Mouse (Mus musculus): ENCODE measurements at regions not wholly inside any gene's neighbourhood (a gene's known extent, or its start where the extent isn't known, plus 50 kb on each side); places are given as distances from the start of the nearest gene placed in this dataset.

- H3K36me3 ChIP-seq (ENCODE audit: control insufficient read depth, insufficient read depth, low read length), result no peaks in the 10 kb centered on the region
- ATAC-seq (ENCODE audit: low FRiP score) (no peak), DNase-seq (ENCODE audit: low spot score) (no peak)
- no peak overlapping the region for H3K27ac ChIP-seq (ENCODE audit: low read depth, low read length)
- no peaks in the 10 kb centered on the region for H3K9me3 ChIP-seq (ENCODE audit: control insufficient read depth, low read length)
- no peak overlapping the region for H3K4me2 ChIP-seq (replicated peaks; ENCODE audit: low read depth, low read length)
- no peaks in the 10 kb centered on the region for H3K4me1 ChIP-seq (replicated peaks; ENCODE audit: control insufficient read depth, insufficient read depth, low read length)
- peaks cover 3% of the 10 kb centered on the region; the same call in 1 of the 2 replicates for H3K27me3 ChIP-seq (ENCODE audit: control insufficient read depth, insufficient read depth, low read length)
- H3K9ac ChIP-seq (ENCODE audit: low read depth, low read length), result no peak overlapping the region
- 20% methylated on average over 8 of the region's 8 CpGs for WGBS
- no peak overlapping the region for H3K4me3 ChIP-seq (ENCODE audit: low read depth, low read length)
Measured at GRCm38 (mm10) chr16:29908031-29908430, 156.2 kb upstream of the Hes1 start.

DNA sequence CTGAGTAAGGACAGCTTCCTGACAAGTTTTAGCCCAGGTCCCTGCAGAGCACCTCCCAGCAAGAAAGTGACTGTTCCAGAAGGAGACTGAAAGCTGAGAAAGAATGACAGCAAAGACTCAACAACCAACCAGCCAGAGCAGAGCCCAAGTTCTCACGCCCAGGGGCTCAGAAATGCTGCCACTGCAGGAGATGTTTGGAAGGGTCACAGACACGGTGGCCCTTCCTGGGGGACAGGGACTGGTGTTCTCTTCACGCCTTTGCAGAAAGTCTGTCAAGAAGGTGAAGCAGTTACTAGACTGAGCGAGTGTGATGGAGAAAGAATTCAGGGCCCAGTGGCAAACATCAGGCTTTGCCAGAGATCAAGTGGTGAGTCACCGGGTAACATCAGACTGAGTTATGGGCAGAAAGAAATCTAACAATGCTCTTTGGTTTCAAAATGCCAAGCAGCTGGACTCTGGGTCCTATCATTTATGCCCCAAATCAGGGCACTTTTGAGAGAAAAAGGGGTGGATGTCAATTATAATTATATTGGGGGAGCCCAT is 154.2 kb upstream of the Hes1 start:
- no peaks in the 10 kb centered on the region for H3K4me1 ChIP-seq (replicated peaks; ENCODE audit: control insufficient read depth, insufficient read depth, low read length)
- ATAC-seq (ENCODE audit: low FRiP score) (no peak), DNase-seq (ENCODE audit: low spot score) (no peak)
- no peak overlapping the region for H3K9ac ChIP-seq (ENCODE audit: low read depth, low read length)
- no peaks in the 10 kb centered on the region for H3K36me3 ChIP-seq (ENCODE audit: control insufficient read depth, insufficient read depth, low read length)
- WGBS, result 47% methylated on average over 5 of the region's 5 CpGs
- no peak overlapping the region for H3K4me3 ChIP-seq (ENCODE audit: low read depth, low read length)
- no peak overlapping the region for H3K4me2 ChIP-seq (replicated peaks; ENCODE audit: low read depth, low read length)
- no peaks in the 10 kb centered on the region for H3K9me3 ChIP-seq (ENCODE audit: control insufficient read depth, low read length)
- peaks cover 3% of the 10 kb centered on the region; the same call in 1 of the 2 replicates for H3K27me3 ChIP-seq (ENCODE audit: control insufficient read depth, insufficient read depth, low read length)
- no peak overlapping the region for H3K27ac ChIP-seq (ENCODE audit: low read depth, low read length)

GRCm38 (mm10) chr16:29911164-29911571 is 153.0 kb upstream of the Hes1 start:
- H3K27me3 ChIP-seq (ENCODE audit: control insufficient read depth, insufficient read depth, low read length), result no peaks in the 10 kb centered on the region; the same call in 1 of the 2 replicates
- ATAC-seq (ENCODE audit: low FRiP score), result no peak
- WGBS, result 81% methylated on average over 7 of the region's 7 CpGs
- H3K4me3 ChIP-seq (ENCODE audit: low read depth, low read length), result no peak overlapping the region
- H3K9ac ChIP-seq (ENCODE audit: low read depth, low read length), result no peak overlapping the region
- H3K27ac ChIP-seq (ENCODE audit: low read depth, low read length), result no peak overlapping the region
- no peak overlapping the region for H3K4me2 ChIP-seq (replicated peaks; ENCODE audit: low read depth, low read length)
- DNase-seq (ENCODE audit: low spot score), result no peak
- H3K4me1 ChIP-seq (replicated peaks; ENCODE audit: control insufficient read depth, insufficient read depth, low read length), result no peaks in the 10 kb centered on the region
- H3K9me3 ChIP-seq (ENCODE audit: control insufficient read depth, low read length), result no peaks in the 10 kb centered on the region
- H3K36me3 ChIP-seq (ENCODE audit: control insufficient read depth, insufficient read depth, low read length), result no peaks in the 10 kb centered on the region

GRCm38 (mm10) chr16:29913357-29914010 is 150.7 kb upstream of the Hes1 start:
- ATAC-seq (ENCODE audit: low FRiP score), result no peak
- DNase-seq (ENCODE audit: low spot score), result no peak
- no peak overlapping the region for H3K9ac ChIP-seq (ENCODE audit: low read depth, low read length)
- H3K27me3 ChIP-seq (ENCODE audit: control insufficient read depth, insufficient read depth, low read length), result no peaks in the 10 kb centered on the region
- H3K36me3 ChIP-seq (ENCODE audit: control insufficient read depth, insufficient read depth, low read length), result no peaks in the 10 kb centered on the region
- H3K27ac ChIP-seq (ENCODE audit: low read depth, low read length), result no peak overlapping the region
- 79% methylated on average over 8 of the region's 8 CpGs for WGBS
- H3K4me3 ChIP-seq (ENCODE audit: low read depth, low read length), result no peak overlapping the region
- no peak overlapping the region for H3K4me2 ChIP-seq (replicated peaks; ENCODE audit: low read depth, low read length)
- H3K9me3 ChIP-seq (ENCODE audit: control insufficient read depth, low read length), result no peaks in the 10 kb centered on the region
- H3K4me1 ChIP-seq (replicated peaks; ENCODE audit: control insufficient read depth, insufficient read depth, low read length), result no peaks in the 10 kb centered on the region

GRCm38 (mm10) chr16:29915346-29915745 is 148.8 kb upstream of the Hes1 start:
- no peak for DNase-seq (ENCODE audit: low spot score)
- H3K4me1 ChIP-seq (replicated peaks; ENCODE audit: control insufficient read depth, insufficient read depth, low read length), result no peaks in the 10 kb centered on the region
- ATAC-seq (ENCODE audit: low FRiP score), result no peak
- no peaks in the 10 kb centered on the region for H3K27me3 ChIP-seq (ENCODE audit: control insufficient read depth, insufficient read depth, low read length)
- no peak overlapping the region for H3K27ac ChIP-seq (ENCODE audit: low read depth, low read length)
- H3K9ac ChIP-seq (ENCODE audit: low read depth, low read length), result no peak overlapping the region
- H3K9me3 ChIP-seq (ENCODE audit: control insufficient read depth, low read length), result no peaks in the 10 kb centered on the region
- no peaks in the 10 kb centered on the region for H3K36me3 ChIP-seq (ENCODE audit: control insufficient read depth, insufficient read depth, low read length)
- no peak overlapping the region for H3K4me2 ChIP-seq (replicated peaks; ENCODE audit: low read depth, low read length)
- WGBS, result 59% methylated on average over 11 of the region's 11 CpGs
- no peak overlapping the region for H3K4me3 ChIP-seq (ENCODE audit: low read depth, low read length)

- Histone ChIP-seq H3K4me2 (replicated peaks; ENCODE audit: low read depth, low read length) (no peak overlapping the region), H3K9me3 (ENCODE audit: control insufficient read depth, low read length) (no peaks in the 10 kb centered on the region), H3K9ac (ENCODE audit: low read depth, low read length) (no peak overlapping the region), H3K27ac (ENCODE audit: low read depth, low read length) (no peak overlapping the region), H3K36me3 (ENCODE audit: control insufficient read depth, insufficient read depth, low read length) (no peaks in the 10 kb centered on the region), H3K4me1 (replicated peaks; ENCODE audit: control insufficient read depth, insufficient read depth, low read length) (no peaks in the 10 kb centered on the region), H3K27me3 (ENCODE audit: control insufficient read depth, insufficient read depth, low read length) (no peaks in the 10 kb centered on the region), H3K4me3 (ENCODE audit: low read depth, low read length) (no peak overlapping the region)
- ATAC-seq (ENCODE audit: low FRiP score), result no peak
- WGBS, result 53% methylated on average over 3 of the region's 3 CpGs
- DNase-seq (ENCODE audit: low spot score), result no peak
Measured at GRCm38 (mm10) chr16:29917989-29918388, 146.2 kb upstream of the Hes1 start.

GRCm38 (mm10) chr16:29918396-29918795 is 145.8 kb upstream of the Hes1 start:
- Histone ChIP-seq H3K27me3 (ENCODE audit: control insufficient read depth, insufficient read depth, low read length) (no peaks in the 10 kb centered on the region), H3K9ac (ENCODE audit: low read depth, low read length) (no peak overlapping the region), H3K36me3 (ENCODE audit: control insufficient read depth, insufficient read depth, low read length) (no peaks in the 10 kb centered on the region), H3K27ac (ENCODE audit: low read depth, low read length) (no peak overlapping the region), H3K4me1 (replicated peaks; ENCODE audit: control insufficient read depth, insufficient read depth, low read length) (no peaks in the 10 kb centered on the region), H3K9me3 (ENCODE audit: control insufficient read depth, low read length) (no peaks in the 10 kb centered on the region), H3K4me3 (ENCODE audit: low read depth, low read length) (no peak overlapping the region), H3K4me2 (replicated peaks; ENCODE audit: low read depth, low read length) (no peak overlapping the region)
- 83% methylated on average over 6 of the region's 6 CpGs for WGBS
- ATAC-seq (ENCODE audit: low FRiP score) (no peak), DNase-seq (ENCODE audit: low spot score) (no peak)

DNA sequence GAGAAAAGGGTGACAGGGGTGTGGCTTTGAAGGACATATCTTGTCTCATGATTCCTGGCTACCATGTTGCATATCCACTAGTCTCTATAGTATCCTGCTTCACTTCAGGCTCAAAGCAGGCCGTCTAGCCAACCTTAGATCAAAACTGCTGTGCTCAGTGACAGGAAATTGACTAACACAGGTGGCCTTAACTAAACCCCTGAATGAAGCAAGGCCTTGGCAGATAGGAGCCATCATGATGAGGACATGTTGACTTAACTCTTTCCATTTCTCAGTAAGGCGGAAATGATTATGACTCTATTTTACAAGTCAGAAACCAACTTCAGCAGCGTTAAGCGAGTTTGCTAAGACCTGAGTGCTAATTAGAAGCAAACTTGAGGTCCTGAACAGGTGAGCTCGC is 143.2 kb upstream of the Hes1 start:
- H3K4me3 ChIP-seq (ENCODE audit: low read depth, low read length), result no peak overlapping the region
- H3K9me3 ChIP-seq (ENCODE audit: control insufficient read depth, low read length), result no peaks in the 10 kb centered on the region
- H3K4me1 ChIP-seq (replicated peaks; ENCODE audit: control insufficient read depth, insufficient read depth, low read length), result no peaks in the 10 kb centered on the region
- no peak overlapping the region for H3K27ac ChIP-seq (ENCODE audit: low read depth, low read length)
- H3K27me3 ChIP-seq (ENCODE audit: control insufficient read depth, insufficient read depth, low read length), result no peaks in the 10 kb centered on the region
- ATAC-seq (ENCODE audit: low FRiP score) (no peak), DNase-seq (ENCODE audit: low spot score) (no peak)
- H3K4me2 ChIP-seq (replicated peaks; ENCODE audit: low read depth, low read length), result no peak overlapping the region
- H3K36me3 ChIP-seq (ENCODE audit: control insufficient read depth, insufficient read depth, low read length), result no peaks in the 10 kb centered on the region
- 77% methylated on average over 5 of the region's 5 CpGs for WGBS
- no peak overlapping the region for H3K9ac ChIP-seq (ENCODE audit: low read depth, low read length)

DNA sequence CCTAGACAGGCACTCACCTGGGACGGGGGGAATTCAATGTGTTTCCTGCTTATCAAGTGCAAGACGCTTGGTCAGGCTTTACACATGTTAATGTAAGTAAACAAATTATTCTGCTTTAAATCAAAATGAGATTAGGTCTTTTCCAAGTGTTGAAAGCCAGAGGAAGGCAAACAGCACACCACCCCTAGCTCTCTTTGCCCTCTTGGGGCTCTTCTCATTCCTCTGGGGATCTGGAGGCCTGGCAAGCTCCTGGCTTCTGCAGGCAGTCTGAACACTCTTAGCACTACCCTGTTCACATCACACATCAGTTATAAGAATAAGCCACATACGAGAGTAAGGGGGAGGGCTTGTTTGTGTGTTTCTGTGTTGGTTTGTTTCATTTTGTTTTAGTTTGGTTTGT is 142.8 kb upstream of the Hes1 start:
- no peaks in the 10 kb centered on the region for H3K27me3 ChIP-seq (ENCODE audit: control insufficient read depth, insufficient read depth, low read length)
- ATAC-seq (ENCODE audit: low FRiP score) (no peak), DNase-seq (ENCODE audit: low spot score) (no peak)
- H3K36me3 ChIP-seq (ENCODE audit: control insufficient read depth, insufficient read depth, low read length), result no peaks in the 10 kb centered on the region
- H3K27ac ChIP-seq (ENCODE audit: low read depth, low read length), result no peak overlapping the region
- H3K4me2 ChIP-seq (replicated peaks; ENCODE audit: low read depth, low read length), result no peak overlapping the region
- no peaks in the 10 kb centered on the region for H3K9me3 ChIP-seq (ENCODE audit: control insufficient read depth, low read length)
- no peaks in the 10 kb centered on the region for H3K4me1 ChIP-seq (replicated peaks; ENCODE audit: control insufficient read depth, insufficient read depth, low read length)
- H3K9ac ChIP-seq (ENCODE audit: low read depth, low read length), result no peak overlapping the region
- no peak overlapping the region for H3K4me3 ChIP-seq (ENCODE audit: low read depth, low read length)
- WGBS, result 71% methylated on average over 3 of the region's 3 CpGs
